Mouse (Mus musculus): ENCODE data around the gene Osbpl6.

The Osbpl6 gene

GRCm38 (mm10) chr2:76496006-76496748 lies 89.9 kb downstream of the Osbpl6 start:
- ATAC-seq (ENCODE audit: insufficient number of reproducible peaks, low FRiP score, low TSS enrichment), result no peak

- no peak for ATAC-seq (ENCODE audit: insufficient number of reproducible peaks, low FRiP score, low TSS enrichment)
Measured at GRCm38 (mm10) chr2:76496749-76497140, 90.4 kb downstream of the Osbpl6 start.

- ATAC-seq (ENCODE audit: insufficient number of reproducible peaks, low FRiP score, low TSS enrichment), result no peak
Measured at GRCm38 (mm10) chr2:76498891-76499290, 92.6 kb downstream of the Osbpl6 start.

GRCm38 (mm10) chr2:76504122-76504839 lies 98.0 kb downstream of the Osbpl6 start:
- no peak for ATAC-seq (ENCODE audit: insufficient number of reproducible peaks, low FRiP score, low TSS enrichment)

- no peak for ATAC-seq (ENCODE audit: insufficient number of reproducible peaks, low FRiP score, low TSS enrichment)
Measured at GRCm38 (mm10) chr2:76504989-76505388, 98.7 kb downstream of the Osbpl6 start.

- ATAC-seq (ENCODE audit: insufficient number of reproducible peaks, low FRiP score, low TSS enrichment), result 0 out of 2 replicates have a peak, but pooled peaks have one; percentile 42
Measured at GRCm38 (mm10) chr2:76511281-76511721, 105.0 kb downstream of the Osbpl6 start.

- no peak for ATAC-seq (ENCODE audit: insufficient number of reproducible peaks, low FRiP score, low TSS enrichment)
Measured at GRCm38 (mm10) chr2:76512133-76512532, 105.8 kb downstream of the Osbpl6 start.

GRCm38 (mm10) chr2:76512888-76513287 lies 106.6 kb downstream of the Osbpl6 start:
- ATAC-seq (ENCODE audit: insufficient number of reproducible peaks, low FRiP score, low TSS enrichment), result no peak

- ATAC-seq (ENCODE audit: insufficient number of reproducible peaks, low FRiP score, low TSS enrichment), result no peak
Measured at GRCm38 (mm10) chr2:76513296-76513695, 107.0 kb downstream of the Osbpl6 start.

- ATAC-seq (ENCODE audit: insufficient number of reproducible peaks, low FRiP score, low TSS enrichment), result no peak
Measured at GRCm38 (mm10) chr2:76517471-76517870, 111.2 kb downstream of the Osbpl6 start.

GRCm38 (mm10) chr2:76518407-76519063 lies 112.2 kb downstream of the Osbpl6 start:
- ATAC-seq (ENCODE audit: insufficient number of reproducible peaks, low FRiP score, low TSS enrichment), result peak; percentile 59; the same call in 1 of the 2 replicates

- ATAC-seq (ENCODE audit: insufficient number of reproducible peaks, low FRiP score, low TSS enrichment), result no peak
Measured at GRCm38 (mm10) chr2:76521585-76521984, 115.3 kb downstream of the Osbpl6 start.

GRCm38 (mm10) chr2:76524451-76524850 lies 118.1 kb downstream of the Osbpl6 start:
- no peak for ATAC-seq (ENCODE audit: insufficient number of reproducible peaks, low FRiP score, low TSS enrichment)

- ATAC-seq (ENCODE audit: insufficient number of reproducible peaks, low FRiP score, low TSS enrichment), result no peak
Measured at GRCm38 (mm10) chr2:76525645-76526044, 119.3 kb downstream of the Osbpl6 start.

- peak; percentile 50; the same call in 1 of the 2 replicates for ATAC-seq (ENCODE audit: insufficient number of reproducible peaks, low FRiP score, low TSS enrichment)
Measured at GRCm38 (mm10) chr2:76532490-76533126, 126.3 kb downstream of the Osbpl6 start.

GRCm38 (mm10) chr2:76534932-76535331 lies 128.6 kb downstream of the Osbpl6 start:
- ATAC-seq (ENCODE audit: insufficient number of reproducible peaks, low FRiP score, low TSS enrichment), result no peak

GRCm38 (mm10) chr2:76541900-76542299 lies 135.6 kb downstream of the Osbpl6 start:
- ATAC-seq (ENCODE audit: insufficient number of reproducible peaks, low FRiP score, low TSS enrichment), result no peak

GRCm38 (mm10) chr2:76542921-76543320 lies 136.6 kb downstream of the Osbpl6 start:
- ATAC-seq (ENCODE audit: insufficient number of reproducible peaks, low FRiP score, low TSS enrichment), result no peak

GRCm38 (mm10) chr2:76545539-76545938 lies 139.2 kb downstream of the Osbpl6 start:
- ATAC-seq (ENCODE audit: insufficient number of reproducible peaks, low FRiP score, low TSS enrichment), result no peak

- no peak for ATAC-seq (ENCODE audit: insufficient number of reproducible peaks, low FRiP score, low TSS enrichment)
Measured at GRCm38 (mm10) chr2:76548171-76548570, 141.9 kb downstream of the Osbpl6 start.

GRCm38 (mm10) chr2:76548836-76549235 lies 142.5 kb downstream of the Osbpl6 start:
- ATAC-seq (ENCODE audit: insufficient number of reproducible peaks, low FRiP score, low TSS enrichment), result no peak

Data from cerebellum, adult (tissue).